Mouse (Mus musculus) midbrain, embryonic 14.5 days (tissue): ENCODE data around the gene Zbtb48. TPM values are rescaled to one million over a fixed set of nuclear protein-coding genes. Genes with fewer than 3 reads are reported as not detected.

Source experiments
- ATAC-seq: fragments of 200-750 bp; cut with Nextera tagmentation; 2 replicates; pipeline ENCODE4 v1.8.0; 2017; ENCODE audit warnings: moderate number of reproducible peaks, moderate library complexity; ENCODE audit not compliant: low FRiP score, low TSS enrichment
- DNase-seq: peaks from one replicate; pipeline ENCODE4 v3.0.0-alpha.2; 2015
- H3K27ac ChIP-seq: fragments of 300-500 bp; sonication (generic); replicated peaks from 2 replicates; pipeline ENCODE4 v1.5.1; 2014; ENCODE audit warnings: mild to moderate bottlenecking, low read depth, low read length, moderate library complexity
- H3K27me3 ChIP-seq: fragments of 300-500 bp; sonication (generic); 2 replicates; pipeline ENCODE4 v1.6.1; 2014; ENCODE audit warnings: low read length, control low read depth, mixed read lengths; ENCODE audit not compliant: control insufficient read depth, insufficient read depth
- H3K36me3 ChIP-seq: fragments of 300-500 bp; sonication (generic); 2 replicates; pipeline ENCODE4 v1.6.1; 2014; ENCODE audit warnings: low read length, control low read depth; ENCODE audit not compliant: control insufficient read depth, insufficient read depth
- H3K4me1 ChIP-seq: fragments of 300-500 bp; sonication (generic); 2 replicates; pipeline ENCODE4 v1.6.1; 2014; ENCODE audit warnings: mild to moderate bottlenecking, antibody characterized with exemption, low read length, control low read depth; ENCODE audit not compliant: control insufficient read depth, insufficient read depth
- H3K4me2 ChIP-seq: fragments of 300-500 bp; sonication (generic); 2 replicates; pipeline ENCODE4 v1.6.1; 2014; ENCODE audit warnings: mild to moderate bottlenecking, low read length, moderate library complexity
- H3K4me3 ChIP-seq: fragments of 300-500 bp; sonication (generic); replicated peaks from 2 replicates; pipeline ENCODE4 v1.5.1; 2014; ENCODE audit warnings: low read depth, low read length
- H3K9ac ChIP-seq: fragments of 300-500 bp; sonication (generic); replicated peaks from 2 replicates; pipeline ENCODE4 v1.6.1; 2014; ENCODE audit warnings: mild to moderate bottlenecking, low read length, moderate library complexity
- H3K9me3 ChIP-seq: fragments of 300-500 bp; sonication (generic); 2 replicates; pipeline ENCODE4 v1.6.1; 2016; ENCODE audit warnings: low read length, control low read depth, mixed read lengths; ENCODE audit not compliant: control insufficient read depth
- WGBS: fragments of 180-500 bp; shearing (Covaris S2); extraction: QIAGEN DNeasy Blood & Tissue Kit; methylation state at CpG from one replicate; pipeline ENCODE4 v1.1.7; 2014; 5-methylcytosine and 5-hydroxymethylcytosine counted together
- polyA plus RNA-seq: library from polyadenylated mRNA; unstranded; fragments of >200 nt; fragmentation: Nextera tagmentation; extraction: Ambion mirVana; gene quantifications from 2 replicates; pipeline ENCODE4 v1.2.1, GENCODE M21; 2014

Zbtb48 gene
- polyA plus RNA-seq, 1 experiment from 2014 or later: 19.7 TPM

DNA sequence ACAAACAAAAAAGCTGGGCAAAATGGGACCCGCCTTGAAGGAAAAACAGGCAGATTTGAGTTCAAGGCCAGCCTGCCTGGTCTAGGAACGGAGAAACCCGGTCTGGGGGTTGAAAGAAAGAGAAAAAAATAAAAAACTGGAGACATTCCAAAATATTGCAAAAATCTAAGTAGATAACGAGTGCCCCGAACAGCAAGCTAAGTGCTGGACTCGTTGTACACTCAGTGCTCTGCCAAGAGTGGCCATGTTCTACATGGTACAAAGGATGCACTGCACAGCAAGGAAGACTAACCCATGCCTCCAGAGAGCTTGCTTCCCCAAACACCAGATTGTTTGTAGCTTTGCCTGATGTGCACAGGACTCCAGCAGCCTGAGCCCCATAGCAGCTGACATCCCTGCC is 34.4 kb downstream of the Zbtb48 start:
- Histone ChIP-seq H3K4me1 (peaks cover 9% of the 10 kb centered on the region), H3K27me3 (no peaks in the 10 kb centered on the region), H3K9me3 (no peaks in the 10 kb centered on the region), H3K9ac (no peak overlapping the region), H3K27ac (no peak overlapping the region), H3K4me3 (no peak overlapping the region), H3K4me2 (no peak overlapping the region), H3K36me3 (peaks cover 38% of the 10 kb centered on the region)
- DNase-seq: no peak
- no peak for ATAC-seq
- WGBS: 88% methylated on average over 6 of the region's 6 CpGs

DNA sequence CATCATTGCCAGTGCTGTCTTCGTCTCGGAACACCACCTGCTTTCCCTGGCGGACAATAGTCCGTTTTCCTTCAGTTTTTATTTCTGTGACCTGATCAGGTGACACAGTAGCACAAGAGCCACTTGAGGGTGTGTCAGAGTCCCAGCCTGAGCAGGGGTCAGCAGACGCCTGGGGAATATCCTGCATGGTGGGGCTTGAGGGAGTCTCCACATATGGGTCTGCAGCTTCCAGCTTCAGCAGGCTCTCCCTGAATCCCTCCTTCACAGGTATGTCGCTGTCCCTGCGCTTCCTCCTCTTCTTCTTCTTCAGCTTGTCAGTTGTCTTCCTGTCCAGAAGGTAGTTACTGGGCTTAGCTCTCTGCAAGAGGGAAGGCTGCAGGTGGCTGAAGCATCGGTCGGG is 35.4 kb downstream of the Zbtb48 start:
- Histone ChIP-seq H3K4me2 (no peak overlapping the region), H3K36me3 (peaks cover 38% of the 10 kb centered on the region), H3K4me1 (peaks cover 16% of the 10 kb centered on the region), H3K27ac (no peak overlapping the region), H3K4me3 (no peak overlapping the region), H3K9ac (no peak overlapping the region), H3K27me3 (no peaks in the 10 kb centered on the region), H3K9me3 (no peaks in the 10 kb centered on the region)
- DNase-seq (no peak), ATAC-seq (no peak)
- 92% methylated on average over 9 of the region's 9 CpGs for WGBS

GRCm38 (mm10) chr4:151989110-151989488 is 38.4 kb downstream of the Zbtb48 start:
- Histone ChIP-seq H3K9me3 (no peaks in the 10 kb centered on the region), H3K36me3 (peaks cover 38% of the 10 kb centered on the region), H3K27me3 (no peaks in the 10 kb centered on the region), H3K4me1 (peaks cover 11% of the 10 kb centered on the region), H3K9ac (peak overlapping the region; percentile 94; the same call in 1 of the 2 replicates), H3K4me2 (peak overlapping the region; percentile 81), H3K27ac (0 out of 2 replicates have a peak overlapping the region, but pooled peaks have one; percentile 79), H3K4me3 (peak overlapping the region; percentile 71)
- ATAC-seq (no peak), DNase-seq (no peak)
- WGBS: 33% methylated on average over 6 of the region's 6 CpGs

DNA sequence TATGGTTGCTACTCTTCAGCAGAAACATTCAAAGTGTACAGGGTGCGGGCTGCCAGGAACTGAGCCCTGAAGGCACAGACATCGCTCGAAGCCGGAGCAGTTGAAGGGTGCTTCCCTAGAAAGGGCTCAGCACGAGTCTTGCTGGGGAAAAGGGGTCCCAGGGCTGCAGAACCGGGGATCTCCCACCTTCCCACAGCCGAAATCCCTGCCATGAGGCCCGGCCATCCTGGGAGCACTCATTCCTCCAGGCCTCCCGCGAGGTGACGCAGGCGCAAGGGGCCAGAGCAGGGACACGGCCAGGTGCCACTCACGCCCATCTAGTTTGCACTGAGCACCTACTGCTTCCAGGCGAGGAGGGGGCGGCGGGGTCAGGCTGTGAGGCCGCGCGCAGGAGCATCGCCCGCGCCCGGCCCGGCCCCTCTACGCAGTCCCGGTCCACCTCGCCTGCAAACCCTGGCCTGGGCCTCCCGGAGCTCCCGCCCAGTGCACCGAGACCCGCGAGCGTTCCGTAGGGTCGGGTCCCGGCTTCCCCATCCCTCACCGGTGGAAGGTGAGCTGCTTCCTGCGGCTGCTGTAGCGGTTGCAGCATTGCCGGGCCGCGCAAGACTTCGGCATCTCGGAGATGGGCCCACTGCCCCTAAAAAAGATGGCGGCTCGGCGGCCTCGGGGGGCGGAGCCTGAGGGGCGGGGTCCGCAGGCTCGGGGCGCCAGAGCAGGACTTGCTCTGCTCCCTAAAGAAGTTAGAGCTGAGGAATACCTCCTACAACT is 38.9 kb downstream of the Zbtb48 start, which contains the start of gene Thap3:
TSS of gene Thap3 (minus strand) at position 656 of the 768 bp plus-strand sequence.
- Histone ChIP-seq H3K9ac (peak within 1 kb of the TSS; percentile 94), H3K36me3 (peaks cover 38% of the 10 kb centered on the region), H3K4me2 (peak within 1 kb of the TSS; percentile 81), H3K9me3 (no peaks in the 10 kb centered on the region), H3K27me3 (no peaks in the 10 kb centered on the region), H3K4me1 (peaks cover 7% of the 10 kb centered on the region), H3K4me3 (peak within 1 kb of the TSS; percentile 71), H3K27ac (peak within 1 kb of the TSS; percentile 79)
- under 1% methylated on average over 54 of the region's 54 CpGs for WGBS
- ATAC-seq (peak; percentile 81), DNase-seq (peak; percentile 88)

- peak overlapping the region; percentile 94 for H3K9ac ChIP-seq
- H3K36me3 ChIP-seq: peaks cover 37% of the 10 kb centered on the region
- H3K4me2 ChIP-seq: peak overlapping the region; percentile 81
- ATAC-seq (no peak), DNase-seq (no peak)
- peak overlapping the region; percentile 71 for H3K4me3 ChIP-seq
- peak overlapping the region; percentile 79; the same call in 1 of the 2 replicates for H3K27ac ChIP-seq
- H3K9me3 ChIP-seq: no peaks in the 10 kb centered on the region
- WGBS: 27% methylated on average over 10 of the region's 10 CpGs
- peaks cover 7% of the 10 kb centered on the region for H3K4me1 ChIP-seq
- no peaks in the 10 kb centered on the region for H3K27me3 ChIP-seq
These were observed 39.5 kb downstream of the Zbtb48 start for GRCm38 (mm10) chr4:151988014-151988341.

DNA sequence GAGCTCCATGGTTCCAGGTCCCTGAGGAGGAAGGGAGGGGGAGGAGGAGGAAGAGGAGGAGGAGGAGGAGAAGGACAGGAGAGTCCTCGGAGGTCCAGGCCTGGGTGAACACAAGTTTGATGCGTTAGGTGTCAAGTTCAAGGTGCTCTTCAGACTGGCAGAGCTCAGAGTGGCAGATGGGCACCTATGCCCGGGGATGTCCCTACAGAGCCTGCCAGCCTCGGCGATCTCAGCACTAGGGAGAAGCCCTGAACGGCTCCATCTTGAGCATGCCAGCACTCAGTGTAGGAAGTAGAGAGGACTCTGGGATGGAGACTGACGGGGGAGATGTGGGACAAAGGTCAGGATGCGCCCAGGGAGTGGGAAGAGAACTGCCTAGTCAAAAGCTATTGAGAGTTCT is 40.8 kb downstream of the Zbtb48 start:
- DNase-seq: no peak
- Histone ChIP-seq H3K4me1 (peaks cover 7% of the 10 kb centered on the region), H3K4me2 (no peak overlapping the region), H3K4me3 (no peak overlapping the region), H3K36me3 (peaks cover 37% of the 10 kb centered on the region), H3K9ac (no peak overlapping the region), H3K27ac (no peak overlapping the region), H3K27me3 (no peaks in the 10 kb centered on the region), H3K9me3 (no peaks in the 10 kb centered on the region)
- 72% methylated on average over 8 of the region's 8 CpGs for WGBS
- ATAC-seq: no peak

DNA sequence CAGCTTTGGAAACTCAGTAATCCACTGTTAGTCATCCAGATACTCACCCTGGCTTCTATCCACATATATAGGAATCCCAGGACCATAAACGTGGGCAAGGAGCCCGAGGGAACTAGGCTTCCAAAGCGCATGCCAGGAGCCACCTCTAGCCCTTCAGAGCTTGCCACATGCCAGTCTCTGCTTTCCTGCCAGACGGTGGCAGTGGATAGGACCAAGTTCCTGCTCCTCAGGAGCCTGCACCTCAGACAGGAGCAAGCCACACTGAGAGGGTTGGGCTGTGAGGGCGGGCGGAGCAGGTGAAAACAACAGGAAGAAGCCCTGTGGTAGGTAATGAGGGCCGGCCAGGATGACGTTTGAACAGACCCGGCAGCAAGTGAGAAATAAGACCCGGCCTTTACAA is 41.6 kb downstream of the Zbtb48 start:
- DNase-seq (no peak), ATAC-seq (no peak)
- Histone ChIP-seq H3K36me3 (peaks cover 30% of the 10 kb centered on the region), H3K27me3 (no peaks in the 10 kb centered on the region), H3K9me3 (no peaks in the 10 kb centered on the region), H3K4me3 (no peak overlapping the region), H3K9ac (no peak overlapping the region), H3K27ac (no peak overlapping the region), H3K4me2 (no peak overlapping the region), H3K4me1 (peaks cover 7% of the 10 kb centered on the region)
- WGBS: 53% methylated on average over 10 of the region's 10 CpGs

DNA sequence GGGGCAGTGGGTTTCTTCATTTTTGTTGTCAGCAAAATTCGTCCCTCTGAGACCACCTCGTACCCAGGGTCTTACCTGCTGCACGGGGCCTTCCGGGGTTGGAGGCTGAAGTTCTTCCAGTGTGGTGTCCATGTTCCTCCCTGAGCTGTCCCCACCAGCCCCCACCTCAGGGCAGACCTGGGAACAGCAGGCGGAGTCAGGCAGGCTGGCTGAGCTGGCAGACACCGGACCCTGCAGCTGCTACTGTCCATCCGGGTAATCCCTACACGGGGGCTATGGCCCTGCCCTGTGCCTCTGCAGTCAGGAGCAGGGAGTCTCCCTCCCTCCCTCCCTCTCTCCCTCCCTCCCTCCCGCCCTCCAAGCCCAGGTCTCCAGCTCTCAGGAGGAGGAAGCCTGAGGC is 43.9 kb downstream of the Zbtb48 start:
- H3K9me3 ChIP-seq: no peaks in the 10 kb centered on the region
- 26% methylated on average over 8 of the region's 9 CpGs for WGBS
- H3K9ac ChIP-seq: no peak overlapping the region; the same call in 1 of the 2 replicates
- H3K27ac ChIP-seq: no peak overlapping the region
- peaks cover 7% of the 10 kb centered on the region for H3K4me1 ChIP-seq
- DNase-seq (no peak), ATAC-seq (no peak)
- H3K4me3 ChIP-seq: no peak overlapping the region
- H3K27me3 ChIP-seq: no peaks in the 10 kb centered on the region
- H3K36me3 ChIP-seq: peaks cover 29% of the 10 kb centered on the region
- no peak overlapping the region for H3K4me2 ChIP-seq

DNA sequence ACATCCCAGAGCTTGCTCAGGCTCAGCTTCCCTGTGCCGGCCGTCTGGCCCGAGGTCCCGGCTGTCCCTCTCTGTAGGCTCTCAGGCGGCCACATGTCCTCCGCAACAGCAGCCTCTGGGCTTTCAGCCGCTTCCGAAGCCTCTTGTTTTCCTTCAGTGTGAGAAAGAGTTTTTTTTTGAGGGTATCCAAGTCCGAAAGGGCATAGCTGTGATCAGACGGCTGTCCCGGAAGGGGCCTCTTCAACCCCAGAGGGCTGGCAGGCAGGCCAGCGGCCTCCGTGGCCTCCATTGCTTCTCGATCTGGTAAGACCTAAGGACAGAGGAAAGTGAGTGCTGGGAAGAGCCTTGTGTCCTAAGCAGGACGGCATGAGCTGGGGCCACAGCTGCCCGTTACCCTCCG is 44.4 kb downstream of the Zbtb48 start:
- no peak overlapping the region for H3K4me2 ChIP-seq
- peaks cover 7% of the 10 kb centered on the region for H3K4me1 ChIP-seq
- peaks cover 29% of the 10 kb centered on the region for H3K36me3 ChIP-seq
- no peaks in the 10 kb centered on the region for H3K9me3 ChIP-seq
- H3K9ac ChIP-seq: no peak overlapping the region
- WGBS: 59% methylated on average over 17 of the region's 17 CpGs
- no peaks in the 10 kb centered on the region for H3K27me3 ChIP-seq
- DNase-seq (no peak), ATAC-seq (no peak)
- H3K4me3 ChIP-seq: no peak overlapping the region
- no peak overlapping the region for H3K27ac ChIP-seq
